Mouse (Mus musculus) liver, postnatal 0 days (tissue): ENCODE data around the gene Tex36. TPM values are rescaled to one million over a fixed set of nuclear protein-coding genes. Genes with fewer than 3 reads are reported as not detected.
A peak's percentile ranks its signal among the peaks of the same experiment; 100 is the strongest.

ENCODE experiments used
- ATAC-seq: fragments of 200-750 bp; cut with Nextera tagmentation; 2 replicates; pipeline ENCODE4 v1.8.0; 2017; ENCODE audit warnings: mild to moderate bottlenecking, moderate library complexity
- DNase-seq: peaks from one replicate; pipeline ENCODE4 v3.0.0-alpha.2; 2016
- H3K27ac ChIP-seq: fragments of 300-500 bp; sonication (generic); 2 replicates; pipeline ENCODE4 v1.5.1; 2014; ENCODE audit warnings: antibody characterized with exemption, moderate library complexity, mild to moderate bottlenecking, low read depth
- H3K27me3 ChIP-seq: fragments of 300-500 bp; sonication (generic); 2 replicates; pipeline ENCODE4 v1.6.1; 2014; ENCODE audit warnings: low read length, control low read depth, mixed read lengths; ENCODE audit not compliant: insufficient read depth
- H3K36me3 ChIP-seq: fragments of 300-500 bp; sonication (generic); replicated peaks from 2 replicates; pipeline ENCODE4 v1.6.1; 2014; ENCODE audit warnings: mild to moderate bottlenecking, control low read depth, low read length, moderate library complexity, mixed read lengths; ENCODE audit not compliant: insufficient read depth
- H3K4me1 ChIP-seq: fragments of 300-500 bp; sonication (generic); 2 replicates; pipeline ENCODE4 v1.6.1; 2014; ENCODE audit warnings: antibody characterized with exemption, mild to moderate bottlenecking, control low read depth; ENCODE audit not compliant: insufficient read depth
- H3K4me2 ChIP-seq: fragments of 300-500 bp; sonication (generic); 2 replicates; pipeline ENCODE4 v1.6.1; 2014; ENCODE audit warnings: low read depth, mild to moderate bottlenecking, low read length, moderate library complexity, mixed read lengths
- H3K4me3 ChIP-seq: fragments of 300-500 bp; sonication (generic); 2 replicates; pipeline ENCODE4 v1.5.1; 2014; ENCODE audit warnings: low read depth, low read length
- H3K9ac ChIP-seq: fragments of 300-500 bp; sonication (generic); replicated peaks from 2 replicates; pipeline ENCODE4 v1.6.1; 2014; ENCODE audit warnings: mild to moderate bottlenecking, moderate library complexity
- H3K9me3 ChIP-seq: fragments of 300-500 bp; sonication (generic); 2 replicates; pipeline ENCODE4 v1.6.1; 2016; ENCODE audit warnings: mild to moderate bottlenecking, control low read depth, low read length, mixed read lengths
- CTCF ChIP-seq: sonication (generic); IDR thresholded peaks from 2 replicates; pipeline ENCODE4 v1.5.1; 2016; ENCODE audit warnings: antibody characterized with exemption, low read depth
- EP300 ChIP-seq: IDR thresholded peaks from 2 replicates; pipeline ENCODE4 v1.6.1; 2016; ENCODE audit warnings: antibody characterized with exemption, low read depth, mild to moderate bottlenecking
- WGBS: fragments of 180-500 bp; shearing (Covaris S2); extraction: QIAGEN DNeasy Blood & Tissue Kit; methylation state at CpG from one replicate; pipeline ENCODE4 v1.1.7; 2014; ENCODE audit not compliant: insufficient replicate concordance; 5-methylcytosine and 5-hydroxymethylcytosine counted together
- polyA plus RNA-seq: library from polyadenylated mRNA; unstranded; fragments of >200 nt; fragmentation: Nextera tagmentation; extraction: Ambion mirVana; gene quantifications from 2 replicates; pipeline ENCODE4 v1.2.1, GENCODE M21; 2015

Gene Tex36
- not detected in 2 replicates for polyA plus RNA-seq

DNA sequence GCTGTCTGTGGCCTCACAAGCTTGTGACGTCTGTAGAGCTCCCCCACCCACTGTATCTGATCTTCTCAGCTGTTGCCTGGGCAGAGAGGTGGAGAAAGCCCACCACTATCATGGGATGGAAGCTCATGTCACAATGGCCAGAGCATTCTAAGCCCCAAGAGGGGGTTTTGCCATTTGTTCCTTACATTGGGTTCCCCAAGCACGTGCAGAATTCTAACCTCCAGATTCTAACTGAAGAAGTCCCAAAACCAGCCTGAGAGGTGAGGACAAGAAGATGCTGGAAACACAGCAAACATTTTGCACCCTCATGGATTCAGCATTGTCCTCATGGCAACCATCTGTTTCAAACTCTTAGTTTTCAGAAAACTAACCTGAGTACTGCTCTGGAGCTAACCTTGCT, at the start of gene Tex36:
TSS of gene Tex36 (minus strand) at position 101 of the 400 bp plus-strand sequence.
- ATAC-seq (no peak), DNase-seq (no peak)
- Histone ChIP-seq H3K4me2 (no peak within 1 kb of the TSS), H3K9ac (no peak within 1 kb of the TSS), H3K36me3 (no peaks in the 10 kb centered on the region), H3K9me3 (no peaks in the 10 kb centered on the region), H3K4me3 (no peak within 1 kb of the TSS), H3K27ac (no peak within 1 kb of the TSS), H3K4me1 (no peaks in the 10 kb centered on the region), H3K27me3 (no peaks in the 10 kb centered on the region)
- no peak for TF ChIP-seq EP300
- no peak for TF ChIP-seq CTCF
- 35% methylated on average over 2 of the region's 2 CpGs for WGBS

DNA sequence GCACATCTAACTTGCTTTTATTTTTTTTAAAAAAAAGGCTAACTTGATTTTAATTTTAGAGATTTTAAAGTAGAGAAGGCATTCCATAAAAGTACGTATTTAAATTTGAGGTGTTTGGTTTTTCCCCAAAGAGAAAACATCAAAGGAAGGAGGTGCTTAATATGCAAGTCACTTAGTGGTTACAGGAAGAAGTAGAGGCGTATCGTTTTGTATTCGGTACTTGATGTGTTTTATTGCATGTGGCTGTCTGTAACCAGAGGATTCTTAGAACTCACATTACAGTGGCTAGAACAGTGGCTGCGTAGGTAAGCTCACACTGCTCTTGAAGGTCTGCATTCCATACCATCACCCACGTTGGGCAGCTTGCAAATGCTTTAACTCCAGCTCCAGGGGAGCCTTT, 43.8 kb upstream of the Tex36 start:
- WGBS, result 87% methylated on average over 6 of the region's 6 CpGs
- H3K27me3 ChIP-seq, result no peaks in the 10 kb centered on the region
- no peak overlapping the region for H3K4me3 ChIP-seq
- H3K36me3 ChIP-seq, result peaks cover 79% of the 10 kb centered on the region
- no peaks in the 10 kb centered on the region for H3K9me3 ChIP-seq
- ATAC-seq (no peak), DNase-seq (no peak)
- no peaks in the 10 kb centered on the region for H3K4me1 ChIP-seq
- no peak overlapping the region for H3K27ac ChIP-seq
- no peak overlapping the region for H3K4me2 ChIP-seq
- no peak for TF ChIP-seq CTCF
- TF ChIP-seq EP300, result no peak
- H3K9ac ChIP-seq, result no peak overlapping the region

DNA sequence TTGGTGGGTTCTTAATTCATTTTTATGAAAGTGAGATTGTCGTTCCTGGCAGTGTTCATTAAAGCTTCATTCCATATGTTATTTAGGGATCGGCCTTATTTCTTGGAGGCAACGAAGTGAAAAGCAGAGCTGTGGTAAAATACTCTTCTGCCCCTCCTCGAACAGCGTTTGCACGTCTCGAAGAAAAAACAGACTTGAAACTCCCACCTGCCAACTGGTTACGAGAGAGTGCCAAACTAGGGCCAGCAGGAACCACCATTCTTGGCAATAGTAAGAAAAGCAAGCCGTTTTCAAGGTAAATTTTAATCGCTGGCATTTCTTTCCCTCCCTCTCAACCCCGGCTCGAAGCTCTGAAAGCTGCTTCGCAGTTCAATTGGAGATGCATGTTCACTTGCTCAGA, 36.9 kb upstream of the Tex36 start:
- Histone ChIP-seq H3K4me2 (peak overlapping the region; percentile 87), H3K27me3 (no peaks in the 10 kb centered on the region), H3K9ac (peak overlapping the region; percentile 97; the same call in 1 of the 2 replicates), H3K9me3 (no peaks in the 10 kb centered on the region), H3K4me1 (peaks cover 14% of the 10 kb centered on the region), H3K4me3 (peak overlapping the region; percentile 97), H3K36me3 (peaks cover 40% of the 10 kb centered on the region), H3K27ac (no peak overlapping the region)
- ATAC-seq (no peak), DNase-seq (no peak)
- TF ChIP-seq EP300 (no peak), CTCF (no peak)
- 85% methylated on average over 13 of the region's 13 CpGs for WGBS

DNA sequence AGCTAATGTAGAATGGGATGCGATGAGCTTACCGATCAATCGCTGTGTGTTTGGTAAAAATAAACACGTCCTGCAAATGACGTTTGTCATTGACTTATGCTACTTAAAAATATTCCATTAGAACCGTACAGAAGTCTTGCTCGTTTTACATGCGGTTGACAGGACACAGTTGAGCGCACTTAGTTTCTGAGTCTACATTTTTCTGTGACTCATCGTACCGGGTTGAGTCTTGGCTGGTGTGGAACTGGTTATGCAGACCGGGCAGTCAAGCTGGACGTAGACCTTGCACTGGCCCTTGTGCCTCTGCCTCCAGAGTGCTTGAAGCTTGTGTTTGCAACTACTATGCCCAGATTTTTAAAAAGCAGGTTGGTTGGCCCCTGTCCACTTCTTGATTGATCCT, 36.3 kb upstream of the Tex36 start:
- Histone ChIP-seq H3K4me2 (peak overlapping the region; percentile 87), H3K27ac (peak overlapping the region; percentile 95), H3K27me3 (no peaks in the 10 kb centered on the region), H3K4me3 (peak overlapping the region; percentile 97), H3K9ac (peak overlapping the region; percentile 97), H3K36me3 (peaks cover 36% of the 10 kb centered on the region), H3K9me3 (no peaks in the 10 kb centered on the region), H3K4me1 (peaks cover 14% of the 10 kb centered on the region)
- TF ChIP-seq CTCF (no peak), EP300 (no peak)
- WGBS, result 5% methylated on average over 13 of the region's 13 CpGs
- ATAC-seq, result no peak
- peak; percentile 29 for DNase-seq

DNA sequence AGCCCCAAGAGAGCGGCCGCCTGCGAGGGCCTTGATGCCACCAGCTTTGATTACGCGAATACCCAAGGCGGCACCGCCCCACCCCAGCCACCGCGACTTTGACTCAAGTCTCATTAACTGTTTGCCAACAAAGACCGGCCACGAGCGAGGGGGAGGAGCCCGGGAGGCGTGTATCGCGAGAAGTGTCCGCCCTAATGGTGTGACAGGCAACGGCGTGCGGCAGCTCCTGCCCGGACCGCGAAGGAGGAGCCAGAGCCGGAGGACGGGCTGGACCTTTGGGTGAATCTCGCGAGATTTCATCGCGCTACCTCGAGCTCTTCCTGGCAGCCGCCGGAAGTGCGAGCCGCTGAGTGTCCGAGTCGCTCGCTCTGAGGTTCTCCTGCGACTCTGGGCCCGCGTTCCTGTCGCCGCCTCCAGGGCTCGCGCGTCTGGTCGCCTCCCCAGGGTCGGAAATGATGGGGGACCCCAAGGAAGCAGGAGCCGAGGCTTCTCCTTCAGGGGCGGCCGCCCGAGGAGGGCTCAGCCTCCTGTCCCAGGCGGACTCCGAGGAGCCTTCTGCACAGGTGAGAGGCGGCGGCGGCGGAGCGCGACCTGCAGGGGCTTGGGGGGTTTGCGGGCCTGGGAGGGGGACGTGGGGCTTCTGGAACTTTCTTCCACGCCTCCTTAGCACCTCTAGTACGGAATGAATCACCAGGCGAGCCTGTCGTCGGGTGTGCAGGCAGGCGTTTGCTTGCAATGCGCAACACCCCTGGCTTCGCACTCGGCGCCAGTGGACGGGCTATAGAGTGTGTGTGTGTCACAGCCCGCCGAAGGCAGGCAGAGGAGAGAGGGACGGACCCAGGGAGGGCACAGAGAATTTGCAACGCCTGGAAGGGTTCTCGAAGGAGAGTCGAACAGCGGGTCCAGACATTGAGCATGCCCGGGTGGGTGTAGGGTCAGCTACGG, 35.7 kb upstream of the Tex36 start, which contains the start of gene Edrf1:
TSS of gene Edrf1 (plus strand) at position 183 of the 945 bp plus-strand sequence.
- ATAC-seq, result peak; percentile 97
- TF ChIP-seq CTCF (0 out of 2 replicates have a peak, but pooled peaks have one; percentile 2), EP300 (peak; percentile 79; the same call in 1 of the 2 replicates)
- under 1% methylated on average over 79 of the region's 81 CpGs for WGBS

DNA sequence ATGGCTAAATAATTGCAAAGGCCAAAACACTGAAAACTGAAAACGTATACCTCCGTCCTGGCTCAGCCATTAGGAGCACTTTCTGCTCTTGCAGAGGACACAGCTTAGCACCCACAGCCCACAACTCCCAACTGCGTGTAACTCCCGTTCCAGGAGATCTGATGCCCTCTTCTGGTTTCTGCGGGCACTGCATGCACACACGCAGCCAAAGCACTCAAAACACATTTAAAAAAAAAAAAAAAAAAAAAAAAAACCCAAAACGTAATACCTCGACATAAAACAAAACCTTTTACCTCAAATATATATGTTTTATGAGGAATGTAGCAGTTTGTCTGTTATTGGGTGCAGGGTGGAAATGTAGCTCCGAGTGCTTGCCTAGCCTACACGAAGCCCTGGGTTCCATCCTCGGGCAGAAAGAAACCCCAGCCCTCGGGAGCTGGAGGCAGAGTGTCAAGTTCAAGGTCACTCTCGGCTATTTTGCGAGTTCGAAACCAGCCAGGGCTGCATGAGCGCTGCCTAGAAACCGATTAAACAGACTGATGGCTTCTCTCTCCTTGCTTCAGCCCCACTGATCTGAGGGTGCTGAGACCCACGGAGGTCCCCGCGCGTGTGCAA, 34.9 kb upstream of the Tex36 start:
- Histone ChIP-seq H3K4me1 (peaks cover 14% of the 10 kb centered on the region), H3K4me2 (peak overlapping the region; percentile 87), H3K9ac (peak overlapping the region; percentile 77), H3K4me3 (peak overlapping the region; percentile 97), H3K27me3 (no peaks in the 10 kb centered on the region), H3K27ac (peak overlapping the region; percentile 95), H3K36me3 (peaks cover 21% of the 10 kb centered on the region), H3K9me3 (no peaks in the 10 kb centered on the region)
- ATAC-seq (peak; percentile 20), DNase-seq (peak; percentile 89)
- under 1% methylated on average over 21 of the region's 21 CpGs for WGBS
- TF ChIP-seq EP300 (no peak), CTCF (peak; percentile 80)

More for the DNA sequence above, 35.7 kb upstream of the Tex36 start, which contains the start of gene Edrf1:
- Histone ChIP-seq H3K9me3 (no peaks in the 10 kb centered on the region), H3K4me1 (peaks cover 14% of the 10 kb centered on the region), H3K4me3 (peak within 1 kb of the TSS; percentile 97), H3K9ac (peak within 1 kb of the TSS; percentile 97), H3K27ac (peak within 1 kb of the TSS; percentile 95), H3K4me2 (peak within 1 kb of the TSS; percentile 87), H3K27me3 (no peaks in the 10 kb centered on the region), H3K36me3 (peaks cover 29% of the 10 kb centered on the region)
- peak; percentile 99 for DNase-seq
